Mouse (Mus musculus): ENCODE results near the gene Bloc1s2.

DNA sequence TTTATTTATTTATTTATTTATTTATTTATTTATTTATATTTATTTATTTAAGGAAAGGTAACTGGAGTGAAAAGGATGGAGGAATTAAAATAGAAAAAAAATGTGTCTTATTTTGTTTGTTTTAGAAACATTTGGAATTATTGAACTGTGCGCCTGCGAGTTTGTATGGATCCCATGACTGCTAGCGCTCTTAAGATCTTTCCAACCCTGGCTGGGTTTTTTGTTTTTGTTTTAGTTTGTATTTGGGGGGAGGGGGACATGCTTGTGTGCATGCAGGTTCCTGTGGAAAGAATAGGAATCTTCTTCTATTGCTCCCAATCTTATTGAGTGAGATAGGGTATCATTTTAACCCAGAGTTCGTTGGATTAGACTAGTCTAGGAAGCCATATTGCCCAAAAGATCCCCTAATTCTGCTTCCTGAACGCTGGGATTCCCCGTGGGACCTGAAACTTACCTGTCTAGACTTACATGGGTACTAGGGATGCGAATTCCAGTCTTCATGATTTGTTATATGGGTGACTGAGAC lies 10.2 kb downstream of the Bloc1s2 start:
- TF ChIP-seq MYC (IDR thresholded peaks at IDR 0.05; ENCODE audit: low read depth, low read length), result no peak
- TF ChIP-seq CTCF (IDR thresholded peaks at IDR 0.05 in 2 of 3, conservative IDR thresholded peaks at IDR 0.05 in 1 of 3; ENCODE audit: control insufficient read depth in 1 of 3, insufficient read depth in 1 of 3, low read depth in 2 of 3, low read length in 3 of 3, poor library complexity in 1 of 3, severe bottlenecking in 1 of 3), result no peak
- TF ChIP-seq E2F4 (IDR thresholded peaks at IDR 0.05; ENCODE audit: borderline replicate concordance, low read depth, low read length), result no peak
- TF ChIP-seq ZKSCAN1 (IDR thresholded peaks at IDR 0.05; ENCODE audit: low read depth, low read length), result no peak
- TF ChIP-seq ETS1 (IDR thresholded peaks at IDR 0.05; ENCODE audit: low read depth, low read length), result no peak
- no peak for TF ChIP-seq GABPA (IDR thresholded peaks at IDR 0.05; ENCODE audit: low read depth, low read length)
- TF ChIP-seq POLR2AphosphoS5 (IDR thresholded peaks at IDR 0.05; ENCODE audit: borderline replicate concordance, low read depth, low read length), result no peak
- TF ChIP-seq ELF1 (IDR thresholded peaks at IDR 0.05; ENCODE audit: low read depth, low read length), result no peak
- no peak for TF ChIP-seq EP300 (IDR thresholded peaks at IDR 0.05; ENCODE audit: low read depth in 1 of 2, low read length in 2 of 2)
- no peak for TF ChIP-seq TAL1 (IDR thresholded peaks at IDR 0.05; ENCODE audit: low read length)
- TF ChIP-seq MAZ (IDR thresholded peaks at IDR 0.05; ENCODE audit: low read depth, low read length), result no peak
- TF ChIP-seq CHD2 (IDR thresholded peaks at IDR 0.05; ENCODE audit: low read length), result no peak

Data from MEL (cell line).